Mouse (Mus musculus): ENCODE data around the gene Vwa7. TPM values are rescaled to one million over a fixed set of nuclear protein-coding genes. Genes with fewer than 3 reads are reported as not detected.

Gene Vwa7
- polyA plus RNA-seq, 1 experiment from 2014 or later, result 0.13 TPM

DNA sequence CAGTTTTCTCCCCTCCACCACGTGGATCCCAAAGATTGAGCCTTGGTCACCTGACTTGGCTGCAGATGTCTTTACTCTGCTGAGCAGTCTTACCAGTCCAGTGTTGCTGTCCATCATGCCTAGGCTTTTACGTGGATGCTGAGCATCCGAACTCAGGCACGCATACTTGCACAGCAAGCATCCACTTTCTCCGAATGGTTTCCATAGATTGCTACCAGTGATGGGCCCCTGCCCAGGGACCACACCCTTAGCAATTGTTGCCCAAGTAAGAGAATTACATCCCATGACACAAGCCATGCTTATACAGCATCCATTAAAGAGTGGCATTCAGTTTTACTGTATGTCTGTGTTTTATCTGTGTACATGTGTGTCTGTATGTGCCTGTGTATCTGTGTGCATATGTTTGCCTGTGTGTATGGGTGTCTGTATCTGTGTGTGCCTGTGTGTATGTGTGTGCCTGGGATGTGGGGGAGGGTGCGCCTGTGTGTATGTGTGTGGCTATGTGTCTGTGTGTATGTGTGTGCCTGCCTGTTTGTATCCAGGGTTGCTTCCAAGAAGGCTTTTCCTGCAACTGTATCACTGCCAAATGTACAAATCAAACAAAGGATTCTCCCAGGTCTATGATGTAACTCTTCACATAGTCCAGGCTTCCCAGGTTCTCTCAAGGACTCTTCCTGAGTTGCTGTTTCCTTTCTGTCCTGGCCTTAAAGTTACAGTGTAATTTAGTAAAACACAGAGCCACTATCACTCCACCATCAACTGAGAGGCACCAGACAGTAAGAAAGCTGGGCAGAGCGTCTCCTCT is 39.5 kb downstream of the Vwa7 start:
- no peak overlapping the region for H3K4me2 ChIP-seq (ENCODE audit: low read depth, low read length)
- H3K9me3 ChIP-seq (replicated peaks; ENCODE audit: control insufficient read depth, low read length), result no peaks in the 10 kb centered on the region
- no peak overlapping the region for H3K4me3 ChIP-seq (ENCODE audit: low read depth, low read length)
- whole genome bisulfite sequencing (ENCODE audit: insufficient replicate concordance), result 81% methylated on average over 7 of the region's 7 CpGs
- H3K36me3 ChIP-seq (ENCODE audit: control insufficient read depth, insufficient read depth), result peaks cover 42% of the 10 kb centered on the region
- peaks cover 4% of the 10 kb centered on the region; the same call in 1 of the 2 replicates for H3K27me3 ChIP-seq (ENCODE audit: control insufficient read depth, insufficient read depth, low read depth, low read length)
- no peak overlapping the region for H3K27ac ChIP-seq (ENCODE audit: low read length)
- no peak overlapping the region for H3K9ac ChIP-seq (ENCODE audit: low read depth, low read length)
- H3K4me1 ChIP-seq (ENCODE audit: control insufficient read depth, low read depth, low read length), result peaks cover 56% of the 10 kb centered on the region
- no peak for ATAC-seq (ENCODE audit: low read depth)

DNA sequence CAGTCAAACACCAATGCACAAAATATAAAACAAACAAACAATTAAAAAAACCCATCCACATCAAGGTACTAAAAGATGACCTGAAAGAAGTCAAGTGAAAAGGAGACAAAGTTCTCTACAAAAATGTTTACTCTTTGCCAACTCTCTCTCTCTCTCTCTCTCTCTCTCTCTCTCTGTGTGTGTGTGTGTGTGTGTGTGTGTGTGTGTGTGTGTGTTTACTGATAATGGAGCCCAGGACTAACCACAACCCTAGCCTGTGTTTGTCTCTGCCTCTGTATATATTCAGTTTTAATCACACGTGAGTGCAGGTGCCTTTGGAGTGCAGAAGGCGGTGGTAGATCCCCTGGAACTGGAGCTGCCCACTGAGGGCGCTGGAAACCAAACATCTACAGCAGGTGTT is 40.7 kb downstream of the Vwa7 start:
- Histone ChIP-seq H3K27me3 (ENCODE audit: control insufficient read depth, insufficient read depth, low read depth, low read length) (peaks cover 4% of the 10 kb centered on the region; the same call in 1 of the 2 replicates), H3K4me2 (ENCODE audit: low read depth, low read length) (no peak overlapping the region), H3K9me3 (replicated peaks; ENCODE audit: control insufficient read depth, low read length) (no peaks in the 10 kb centered on the region), H3K9ac (ENCODE audit: low read depth, low read length) (no peak overlapping the region), H3K36me3 (ENCODE audit: control insufficient read depth, insufficient read depth) (peaks cover 42% of the 10 kb centered on the region), H3K4me3 (ENCODE audit: low read depth, low read length) (no peak overlapping the region), H3K27ac (ENCODE audit: low read length) (no peak overlapping the region), H3K4me1 (ENCODE audit: control insufficient read depth, low read depth, low read length) (peaks cover 47% of the 10 kb centered on the region)
- no peak for ATAC-seq (ENCODE audit: low read depth)
- 28% methylated on average over 3 of the region's 3 CpGs for WGBS (ENCODE audit: insufficient replicate concordance)

DNA sequence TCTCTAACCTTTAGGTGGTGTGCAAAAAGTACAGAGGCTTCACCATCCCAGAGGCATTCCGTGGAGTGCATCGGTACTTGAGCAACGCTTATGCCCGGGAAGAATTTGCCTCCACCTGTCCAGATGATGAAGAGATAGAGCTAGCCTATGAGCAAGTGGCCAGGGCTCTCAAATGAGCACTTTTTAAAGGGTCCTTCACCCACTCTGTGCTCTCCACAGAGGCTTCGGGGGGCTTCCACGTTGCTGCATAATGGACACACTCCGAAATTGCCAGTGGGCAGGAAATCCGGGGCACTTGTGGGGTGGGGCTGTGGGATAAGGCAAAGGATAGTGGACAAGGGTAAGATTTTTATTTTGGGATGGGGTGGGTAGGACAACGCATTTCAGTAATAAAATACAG is 41.9 kb downstream of the Vwa7 start:
- Histone ChIP-seq H3K36me3 (ENCODE audit: control insufficient read depth, insufficient read depth) (peaks cover 31% of the 10 kb centered on the region), H3K4me3 (ENCODE audit: low read depth, low read length) (no peak overlapping the region), H3K9me3 (replicated peaks; ENCODE audit: control insufficient read depth, low read length) (no peaks in the 10 kb centered on the region), H3K4me1 (ENCODE audit: control insufficient read depth, low read depth, low read length) (peaks cover 39% of the 10 kb centered on the region), H3K27ac (ENCODE audit: low read length) (no peak overlapping the region; the same call in 1 of the 2 replicates), H3K4me2 (ENCODE audit: low read depth, low read length) (no peak overlapping the region), H3K9ac (ENCODE audit: low read depth, low read length) (no peak overlapping the region), H3K27me3 (ENCODE audit: control insufficient read depth, insufficient read depth, low read depth, low read length) (peaks cover 10% of the 10 kb centered on the region; the same call in 1 of the 2 replicates)
- no peak for ATAC-seq (ENCODE audit: low read depth)
- WGBS (ENCODE audit: insufficient replicate concordance), result 63% methylated on average over 9 of the region's 9 CpGs

DNA sequence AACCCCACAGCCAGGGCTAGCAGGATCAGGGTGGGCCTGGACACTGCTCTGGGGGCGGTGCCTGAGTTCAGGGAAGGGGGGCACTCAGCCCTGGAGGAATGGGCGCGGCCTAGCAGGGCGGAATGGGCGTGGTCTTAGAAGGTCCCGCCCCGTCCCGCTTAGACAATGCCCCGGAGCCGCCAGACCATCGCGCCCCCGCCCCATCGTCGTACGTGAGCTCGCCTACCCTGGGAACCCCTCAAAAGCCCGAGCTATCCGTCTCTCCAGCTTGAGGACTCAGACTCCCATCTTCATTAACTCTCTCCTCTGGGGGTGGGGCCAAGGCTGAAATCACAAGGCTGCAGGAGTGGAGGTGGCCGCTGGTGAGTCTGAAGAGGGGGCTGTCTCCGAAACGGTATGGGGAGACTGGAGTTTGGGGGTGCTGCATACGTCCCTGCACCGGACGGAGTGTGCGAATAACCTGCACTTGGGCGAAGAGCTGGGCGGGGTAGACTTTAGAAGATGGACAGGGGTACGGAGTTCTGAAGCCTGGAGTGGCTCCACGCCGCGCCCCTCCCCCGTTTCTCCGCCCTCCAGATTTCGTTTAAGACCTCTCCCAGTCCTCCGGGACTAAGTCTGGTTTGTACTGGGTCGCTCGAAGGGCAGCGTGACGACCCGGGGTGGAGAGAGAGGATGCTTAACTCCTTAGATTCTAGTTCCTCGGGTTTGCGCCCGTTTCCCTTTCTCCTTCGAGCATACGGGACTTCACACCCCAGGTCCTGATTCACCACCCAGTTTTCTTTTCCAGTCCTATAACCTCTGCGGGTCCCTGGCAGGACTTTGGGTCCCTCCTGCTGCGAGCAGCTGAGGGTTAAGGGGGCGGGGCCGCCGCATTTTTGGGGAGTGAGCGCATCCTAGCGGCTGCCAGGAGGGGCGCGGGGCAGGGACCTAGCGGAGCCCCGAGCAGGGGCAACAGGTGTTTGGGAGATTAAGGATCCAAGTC is 42.8 kb downstream of the Vwa7 start, which contains the start of gene Ddah2:
Ddah2 (plus strand) TSS at position 125 of the 982 bp plus-strand sequence.
- peak within 1 kb of the TSS; percentile 60 for H3K4me3 ChIP-seq (ENCODE audit: low read depth, low read length)
- peak; percentile 77 for ATAC-seq (ENCODE audit: low read depth)
- no peaks in the 10 kb centered on the region for H3K9me3 ChIP-seq (replicated peaks; ENCODE audit: control insufficient read depth, low read length)
- H3K27ac ChIP-seq (ENCODE audit: low read length), result peak within 1 kb of the TSS; percentile 52
- under 1% methylated on average over 57 of the region's 57 CpGs for WGBS (ENCODE audit: insufficient replicate concordance)
- peaks cover 22% of the 10 kb centered on the region for H3K36me3 ChIP-seq (ENCODE audit: control insufficient read depth, insufficient read depth)
- H3K4me2 ChIP-seq (ENCODE audit: low read depth, low read length), result peak within 1 kb of the TSS; percentile 85
- peaks cover 19% of the 10 kb centered on the region for H3K27me3 ChIP-seq (ENCODE audit: control insufficient read depth, insufficient read depth, low read depth, low read length)
- H3K4me1 ChIP-seq (ENCODE audit: control insufficient read depth, low read depth, low read length), result peaks cover 39% of the 10 kb centered on the region
- peak within 1 kb of the TSS; percentile 59 for H3K9ac ChIP-seq (ENCODE audit: low read depth, low read length)

DNA sequence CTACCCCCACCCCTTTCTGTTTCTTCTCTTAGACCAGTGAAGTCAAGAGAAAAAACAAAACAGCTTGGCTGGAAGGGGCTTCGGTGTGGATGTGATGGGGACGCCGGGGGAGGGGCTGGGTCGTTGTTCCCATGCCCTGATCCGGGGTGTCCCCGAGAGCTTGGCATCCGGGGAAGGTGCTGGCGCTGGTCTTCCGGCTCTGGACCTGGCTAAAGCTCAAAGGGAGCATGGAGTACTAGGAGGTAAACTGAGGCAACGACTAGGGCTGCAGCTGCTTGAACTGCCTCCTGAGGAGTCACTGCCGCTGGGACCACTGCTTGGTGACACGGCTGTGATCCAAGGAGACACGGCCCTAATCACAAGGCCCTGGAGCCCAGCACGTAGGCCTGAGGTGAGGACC is 43.7 kb downstream of the Vwa7 start:
- Histone ChIP-seq H3K9ac (ENCODE audit: low read depth, low read length) (no peak overlapping the region), H3K4me3 (ENCODE audit: low read depth, low read length) (peak overlapping the region; percentile 60), H3K36me3 (ENCODE audit: control insufficient read depth, insufficient read depth) (peaks cover 16% of the 10 kb centered on the region), H3K9me3 (replicated peaks; ENCODE audit: control insufficient read depth, low read length) (no peaks in the 10 kb centered on the region), H3K27me3 (ENCODE audit: control insufficient read depth, insufficient read depth, low read depth, low read length) (peaks cover 27% of the 10 kb centered on the region), H3K27ac (ENCODE audit: low read length) (no peak overlapping the region), H3K4me2 (ENCODE audit: low read depth, low read length) (peak overlapping the region; percentile 85), H3K4me1 (ENCODE audit: control insufficient read depth, low read depth, low read length) (peaks cover 46% of the 10 kb centered on the region)
- ATAC-seq (ENCODE audit: low read depth), result no peak
- 42% methylated on average over 14 of the region's 14 CpGs for WGBS (ENCODE audit: insufficient replicate concordance)

DNA sequence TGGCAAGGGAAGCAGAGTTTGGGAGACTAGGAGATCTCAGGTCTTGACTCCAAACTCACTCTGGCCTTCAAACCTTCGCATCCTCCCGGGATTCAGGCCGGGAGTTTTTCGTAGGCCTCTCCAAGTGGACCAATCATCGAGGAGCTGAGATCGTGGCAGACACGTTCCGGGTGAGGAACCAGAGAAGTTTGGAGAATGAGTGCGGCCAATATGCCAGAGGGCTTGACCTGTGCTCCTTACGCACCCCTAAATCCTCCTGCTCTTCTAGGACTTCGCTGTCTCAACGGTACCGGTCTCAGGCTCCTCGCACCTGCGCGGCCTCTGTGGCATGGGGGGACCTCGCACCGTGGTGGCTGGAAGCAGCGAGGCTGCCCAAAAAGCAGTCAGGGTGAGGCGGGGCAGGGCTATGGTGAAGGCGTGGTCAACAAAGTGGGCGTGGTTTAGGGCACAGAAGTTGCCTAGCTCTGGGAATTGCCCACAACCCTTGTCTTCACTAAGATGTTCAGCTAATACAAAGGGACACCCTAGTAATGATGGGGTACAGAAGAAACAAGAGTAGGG is 44.4 kb downstream of the Vwa7 start:
- H3K36me3 ChIP-seq (ENCODE audit: control insufficient read depth, insufficient read depth), result peaks cover 11% of the 10 kb centered on the region
- 67% methylated on average over 22 of the region's 22 CpGs for WGBS (ENCODE audit: insufficient replicate concordance)
- no peak overlapping the region for H3K9ac ChIP-seq (ENCODE audit: low read depth, low read length)
- no peak overlapping the region for H3K27ac ChIP-seq (ENCODE audit: low read length)
- H3K9me3 ChIP-seq (replicated peaks; ENCODE audit: control insufficient read depth, low read length), result no peaks in the 10 kb centered on the region
- H3K4me2 ChIP-seq (ENCODE audit: low read depth, low read length), result 0 out of 2 replicates have a peak overlapping the region, but pooled peaks have one; percentile 8
- peaks cover 35% of the 10 kb centered on the region for H3K27me3 ChIP-seq (ENCODE audit: control insufficient read depth, insufficient read depth, low read depth, low read length)
- H3K4me1 ChIP-seq (ENCODE audit: control insufficient read depth, low read depth, low read length), result peaks cover 50% of the 10 kb centered on the region
- H3K4me3 ChIP-seq (ENCODE audit: low read depth, low read length), result no peak overlapping the region
- ATAC-seq (ENCODE audit: low read depth), result no peak

DNA sequence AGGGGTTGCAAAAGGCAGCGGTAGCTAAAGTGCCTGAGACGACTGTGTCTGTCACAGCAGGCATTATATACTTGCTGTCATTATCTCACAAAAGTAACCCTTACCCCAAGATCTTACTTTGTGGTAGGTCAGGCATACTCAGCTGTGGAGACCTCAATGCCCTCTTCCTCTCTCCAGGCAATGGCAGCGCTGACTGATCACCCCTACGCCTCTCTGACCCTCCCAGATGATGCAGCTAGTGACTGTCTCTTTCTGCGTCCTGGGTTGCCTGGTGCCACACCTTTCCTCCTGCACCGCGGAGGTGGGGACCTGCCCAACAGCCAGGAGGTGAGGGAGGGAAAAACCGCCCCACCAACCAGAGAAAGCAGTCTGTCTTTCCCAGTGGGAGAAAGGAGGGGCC is 44.9 kb downstream of the Vwa7 start:
- H3K27me3 ChIP-seq (ENCODE audit: control insufficient read depth, insufficient read depth, low read depth, low read length), result peaks cover 40% of the 10 kb centered on the region
- peaks cover 51% of the 10 kb centered on the region for H3K4me1 ChIP-seq (ENCODE audit: control insufficient read depth, low read depth, low read length)
- H3K27ac ChIP-seq (ENCODE audit: low read length), result no peak overlapping the region
- H3K9me3 ChIP-seq (replicated peaks; ENCODE audit: control insufficient read depth, low read length), result no peaks in the 10 kb centered on the region
- ATAC-seq (ENCODE audit: low read depth), result no peak
- no peak overlapping the region for H3K4me3 ChIP-seq (ENCODE audit: low read depth, low read length)
- 76% methylated on average over 8 of the region's 8 CpGs for WGBS (ENCODE audit: insufficient replicate concordance)
- H3K9ac ChIP-seq (ENCODE audit: low read depth, low read length), result no peak overlapping the region
- H3K4me2 ChIP-seq (ENCODE audit: low read depth, low read length), result no peak overlapping the region
- H3K36me3 ChIP-seq (ENCODE audit: control insufficient read depth, insufficient read depth), result peaks cover 6% of the 10 kb centered on the region

DNA sequence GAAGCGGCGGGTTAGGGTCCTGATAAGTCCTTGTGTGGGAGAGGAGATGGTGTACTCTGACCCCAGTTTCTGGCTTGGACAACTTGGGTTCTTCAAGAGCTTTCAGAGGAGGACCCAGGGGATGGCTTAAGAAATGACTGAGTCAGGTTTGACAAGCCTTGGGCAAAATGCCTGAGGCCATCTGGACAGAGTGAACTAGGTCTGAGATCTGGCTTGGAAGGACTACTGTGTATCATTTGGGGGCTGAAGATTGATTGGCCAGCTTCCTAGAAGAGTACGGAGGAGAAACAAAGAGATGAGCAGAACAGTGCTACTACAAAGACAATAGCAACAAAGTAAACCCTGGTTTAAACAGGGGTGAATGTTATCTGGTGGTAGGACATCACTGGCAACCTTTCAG is 47.1 kb downstream of the Vwa7 start:
- ATAC-seq (ENCODE audit: low read depth), result no peak
- Histone ChIP-seq H3K4me3 (ENCODE audit: low read depth, low read length) (no peak overlapping the region), H3K4me2 (ENCODE audit: low read depth, low read length) (no peak overlapping the region), H3K27ac (ENCODE audit: low read length) (no peak overlapping the region), H3K27me3 (ENCODE audit: control insufficient read depth, insufficient read depth, low read depth, low read length) (peaks cover 60% of the 10 kb centered on the region), H3K4me1 (ENCODE audit: control insufficient read depth, low read depth, low read length) (peaks cover 44% of the 10 kb centered on the region), H3K36me3 (ENCODE audit: control insufficient read depth, insufficient read depth) (peaks cover under 1% of the 10 kb centered on the region), H3K9me3 (replicated peaks; ENCODE audit: control insufficient read depth, low read length) (no peaks in the 10 kb centered on the region), H3K9ac (ENCODE audit: low read depth, low read length) (no peak overlapping the region)
- WGBS (ENCODE audit: insufficient replicate concordance), result 70% methylated on average over 3 of the region's 3 CpGs
